Mouse (Mus musculus): ENCODE results near the gene Sh3d19. TPM values are rescaled to one million over a fixed set of nuclear protein-coding genes. Genes with fewer than 3 reads are reported as not detected.
A peak's percentile ranks its signal among the peaks of the same experiment; 100 is the strongest.
"Not testable (repeated sequence)": the region's sequence is repeated elsewhere in the genome, so short reads cannot be mapped to it uniquely, and the experiment has no call there.

Gene Sh3d19
- polyA plus RNA-seq, 1 experiment from 2014 or later, result 13.9 TPM

- Histone ChIP-seq H3K4me3 (no peak overlapping the region), H3K9ac (no peak overlapping the region), H3K36me3 (no peaks in the 10 kb centered on the region), H3K4me1 (peaks cover 2% of the 10 kb centered on the region; the same call in 1 of the 2 replicates), H3K4me2 (replicated peaks) (no peak overlapping the region), H3K27me3 (no peaks in the 10 kb centered on the region), H3K9me3 (replicated peaks) (no peaks in the 10 kb centered on the region), H3K27ac (no peak overlapping the region)
- WGBS, result 94% methylated on average over 8 of the region's 8 CpGs
- no peak for ATAC-seq (ENCODE audit: low FRiP score)
These were observed 112.1 kb downstream of the Sh3d19 start for GRCm38 (mm10) chr3:86083051-86083450.

- ATAC-seq (ENCODE audit: low FRiP score), result no peak
- WGBS, result 87% methylated on average over 19 of the region's 19 CpGs
- no peaks in the 10 kb centered on the region for H3K9me3 ChIP-seq (replicated peaks)
These were observed 114.1 kb downstream of the Sh3d19 start for GRCm38 (mm10) chr3:86085001-86085400.

DNA sequence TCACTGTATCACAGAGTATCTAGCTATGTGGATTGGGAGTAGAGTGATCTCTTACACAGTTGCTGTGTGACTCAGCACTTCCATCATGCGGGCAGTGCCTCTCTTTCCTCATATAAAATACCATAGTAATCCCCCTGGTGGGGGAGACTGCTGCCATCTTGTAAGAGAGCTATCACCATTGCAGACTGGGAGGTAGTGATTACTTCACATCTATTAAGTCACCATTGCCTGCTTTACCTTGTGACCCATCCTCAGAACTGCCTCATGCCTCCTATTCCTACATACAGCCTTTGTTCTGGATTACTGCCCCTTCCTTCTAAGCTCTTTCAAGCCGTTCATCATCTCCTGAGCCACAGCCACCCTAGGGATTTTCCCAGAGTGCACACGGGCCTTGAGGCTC lies 117.0 kb downstream of the Sh3d19 start:
- no peak for ATAC-seq (ENCODE audit: low FRiP score)
- H3K4me3 ChIP-seq, result no peak overlapping the region
- no peaks in the 10 kb centered on the region for H3K27me3 ChIP-seq
- H3K9me3 ChIP-seq (replicated peaks), result no peaks in the 10 kb centered on the region
- H3K36me3 ChIP-seq, result no peaks in the 10 kb centered on the region
- H3K27ac ChIP-seq, result no peak overlapping the region
- H3K4me1 ChIP-seq, result peaks cover 7% of the 10 kb centered on the region; the same call in 1 of the 2 replicates
- WGBS, result 62% methylated on average over 3 of the region's 3 CpGs
- no peak overlapping the region for H3K9ac ChIP-seq
- H3K4me2 ChIP-seq (replicated peaks), result no peak overlapping the region

More at GRCm38 (mm10) chr3:86085001-86085400, 114.1 kb downstream of the Sh3d19 start:
- no peak overlapping the region for H3K4me2 ChIP-seq (replicated peaks)
- no peak overlapping the region for H3K27ac ChIP-seq
- no peak overlapping the region for H3K4me3 ChIP-seq
- no peaks in the 10 kb centered on the region for H3K27me3 ChIP-seq
- H3K36me3 ChIP-seq, result no peaks in the 10 kb centered on the region
- H3K4me1 ChIP-seq, result peaks cover 3% of the 10 kb centered on the region; the same call in 1 of the 2 replicates
- no peak overlapping the region for H3K9ac ChIP-seq

DNA sequence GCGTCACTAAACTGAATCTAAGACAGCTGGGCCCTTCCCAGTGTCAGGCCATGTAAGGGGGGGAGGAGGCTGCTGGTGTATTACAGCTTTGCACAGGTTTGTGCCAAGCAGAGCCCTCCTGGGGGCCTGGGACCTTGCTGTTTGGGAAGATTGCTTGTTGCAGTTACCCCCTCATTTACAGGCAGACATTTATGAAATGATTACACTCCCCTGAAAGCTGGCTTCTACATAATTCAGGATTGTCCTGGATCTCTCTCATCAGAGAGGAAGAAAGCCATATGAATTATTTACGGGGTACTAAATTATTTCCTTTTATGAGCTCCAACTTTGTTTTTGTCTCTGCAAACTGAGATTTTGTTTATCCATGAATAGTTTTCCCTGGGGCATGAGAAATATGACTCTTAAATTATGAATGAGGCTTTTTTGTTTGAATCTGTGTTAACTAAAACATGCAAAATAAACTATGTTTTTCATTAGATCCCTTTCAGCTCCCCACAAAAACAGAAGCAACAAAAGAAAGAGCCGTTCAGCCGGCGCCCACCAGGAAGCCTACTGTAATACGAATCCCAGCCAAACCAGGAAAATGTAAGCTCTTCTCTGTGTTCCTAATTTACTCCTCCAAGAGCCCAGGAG lies 122.4 kb downstream of the Sh3d19 start:
- WGBS, result 28% methylated on average over 6 of the region's 6 CpGs
- Histone ChIP-seq H3K4me3 (no peak overlapping the region), H3K4me2 (replicated peaks) (0 out of 2 replicates have a peak overlapping the region, but pooled peaks have one; percentile 6), H3K27ac (peak overlapping the region; percentile 62; the same call in 1 of the 2 replicates), H3K27me3 (no peaks in the 10 kb centered on the region), H3K4me1 (peaks cover 11% of the 10 kb centered on the region; the same call in 1 of the 2 replicates), H3K36me3 (no peaks in the 10 kb centered on the region), H3K9ac (no peak overlapping the region), H3K9me3 (replicated peaks) (no peaks in the 10 kb centered on the region)
- no peak for ATAC-seq (ENCODE audit: low FRiP score)

DNA sequence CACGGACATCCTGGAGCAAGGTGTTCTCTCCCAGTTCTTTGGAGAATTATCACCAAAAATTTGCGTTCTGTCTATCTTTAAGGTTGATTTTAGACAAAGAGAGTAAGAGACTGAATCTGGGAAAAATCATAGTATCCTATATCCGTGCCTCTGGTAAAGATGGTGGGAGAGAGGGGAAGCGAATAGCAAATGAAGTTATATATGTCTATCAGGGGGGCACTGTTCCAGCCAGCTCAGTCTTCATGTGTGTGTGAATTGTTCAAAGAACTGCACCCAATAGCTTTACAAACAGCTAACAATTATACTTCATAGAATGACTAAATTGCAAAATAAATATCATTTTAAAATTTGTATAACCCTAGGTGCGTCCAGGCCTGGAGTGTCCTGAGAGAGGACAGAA lies 123.0 kb downstream of the Sh3d19 start:
- no peak overlapping the region for H3K9ac ChIP-seq
- no peaks in the 10 kb centered on the region for H3K36me3 ChIP-seq
- peak overlapping the region; percentile 18 for H3K27ac ChIP-seq
- H3K9me3 ChIP-seq (replicated peaks), result no peaks in the 10 kb centered on the region
- H3K27me3 ChIP-seq, result no peaks in the 10 kb centered on the region
- H3K4me2 ChIP-seq (replicated peaks), result 0 out of 2 replicates have a peak overlapping the region, but pooled peaks have one; percentile 6
- ATAC-seq (ENCODE audit: low FRiP score), result no peak
- no peak overlapping the region for H3K4me3 ChIP-seq
- whole genome bisulfite sequencing, result 73% methylated on average over 5 of the region's 5 CpGs
- peaks cover 11% of the 10 kb centered on the region; the same call in 1 of the 2 replicates for H3K4me1 ChIP-seq

- WGBS, result 89% methylated on average over 6 of the region's 6 CpGs
- Histone ChIP-seq H3K4me2 (replicated peaks) (no peak overlapping the region), H3K9ac (no peak overlapping the region), H3K9me3 (replicated peaks) (no peaks in the 10 kb centered on the region), H3K4me1 (no peaks in the 10 kb centered on the region), H3K27ac (no peak overlapping the region), H3K4me3 (no peak overlapping the region), H3K27me3 (no peaks in the 10 kb centered on the region), H3K36me3 (no peaks in the 10 kb centered on the region)
- no peak for ATAC-seq (ENCODE audit: low FRiP score)
These were observed 131.0 kb downstream of the Sh3d19 start for GRCm38 (mm10) chr3:86101956-86102355.

- no peaks in the 10 kb centered on the region for H3K4me1 ChIP-seq
- H3K9me3 ChIP-seq (replicated peaks), result no peaks in the 10 kb centered on the region
- whole genome bisulfite sequencing, result 89% methylated on average over 14 of the region's 18 CpGs
- no peak overlapping the region for H3K27ac ChIP-seq
- H3K36me3 ChIP-seq, result no peaks in the 10 kb centered on the region
- no peak for ATAC-seq (ENCODE audit: low FRiP score)
- H3K27me3 ChIP-seq, result no peaks in the 10 kb centered on the region
- no peak overlapping the region for H3K4me3 ChIP-seq
- H3K4me2 ChIP-seq (replicated peaks), result no peak overlapping the region
- no peak overlapping the region for H3K9ac ChIP-seq
These were observed 132.8 kb downstream of the Sh3d19 start for GRCm38 (mm10) chr3:86103449-86104291.

DNA sequence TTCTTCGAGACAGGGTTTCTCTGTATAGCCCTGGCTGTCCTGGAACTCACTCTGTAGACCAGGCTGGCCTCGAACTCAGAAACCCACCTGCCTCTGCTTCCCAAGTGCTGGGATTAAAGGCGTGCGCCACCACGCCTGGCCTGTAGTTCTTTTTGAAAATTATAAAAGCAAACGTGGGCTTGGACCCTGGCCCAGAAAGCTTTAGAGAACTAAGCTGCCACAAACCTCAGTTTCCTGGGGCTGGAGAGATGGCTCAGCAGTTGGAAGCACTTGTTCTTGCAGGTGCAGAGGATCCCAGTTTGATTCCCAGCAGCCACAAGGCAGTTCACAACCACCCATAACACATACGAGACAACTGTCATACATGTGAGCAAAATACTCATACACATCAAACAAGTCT lies 133.5 kb downstream of the Sh3d19 start:
- WGBS, result 90% methylated on average over 7 of the region's 7 CpGs
- not testable (repeated sequence) for H3K4me1 ChIP-seq; ATAC-seq (ENCODE audit: low FRiP score); H3K4me2 ChIP-seq (replicated peaks); H3K27me3 ChIP-seq; H3K9ac ChIP-seq; H3K27ac ChIP-seq; H3K36me3 ChIP-seq; H3K9me3 ChIP-seq (replicated peaks); H3K4me3 ChIP-seq

- Histone ChIP-seq H3K27me3 (no peaks in the 10 kb centered on the region), H3K9ac (no peak overlapping the region), H3K4me3 (no peak overlapping the region), H3K36me3 (no peaks in the 10 kb centered on the region), H3K9me3 (replicated peaks) (no peaks in the 10 kb centered on the region), H3K4me2 (replicated peaks) (no peak overlapping the region), H3K27ac (no peak overlapping the region), H3K4me1 (no peaks in the 10 kb centered on the region)
- 91% methylated on average over 4 of the region's 4 CpGs for WGBS
- ATAC-seq (ENCODE audit: low FRiP score), result no peak
These were observed 134.0 kb downstream of the Sh3d19 start for GRCm38 (mm10) chr3:86104909-86105308.

DNA sequence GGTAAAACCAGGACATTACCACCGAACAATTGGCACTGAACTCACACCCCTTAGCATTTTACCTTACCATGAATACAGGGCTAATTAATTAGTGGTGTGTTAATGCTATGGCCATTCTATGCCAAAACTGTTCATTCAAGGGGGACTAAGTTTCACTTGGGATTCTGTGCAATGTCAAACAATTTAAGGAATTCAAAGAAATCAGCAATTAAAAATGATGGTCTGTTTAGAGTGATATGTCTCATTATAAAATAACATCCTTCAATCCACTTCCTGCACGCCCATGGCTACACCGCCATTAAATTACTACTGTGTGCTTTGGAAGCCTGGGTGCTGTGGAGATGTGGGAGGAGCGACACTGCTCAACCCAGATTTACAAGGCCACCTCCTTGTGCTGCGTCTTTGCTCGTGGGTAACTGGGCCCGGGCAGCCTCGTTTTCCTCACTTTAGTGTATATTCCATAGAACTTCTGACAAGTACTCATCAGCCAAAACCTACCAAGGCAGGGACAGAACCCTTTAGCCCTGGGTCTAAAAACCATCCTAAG lies 135.2 kb downstream of the Sh3d19 start:
- Histone ChIP-seq H3K4me3 (no peak overlapping the region), H3K4me2 (replicated peaks) (no peak overlapping the region), H3K9ac (no peak overlapping the region), H3K27ac (no peak overlapping the region), H3K4me1 (no peaks in the 10 kb centered on the region), H3K36me3 (no peaks in the 10 kb centered on the region), H3K27me3 (no peaks in the 10 kb centered on the region), H3K9me3 (replicated peaks) (no peaks in the 10 kb centered on the region)
- ATAC-seq (ENCODE audit: low FRiP score), result no peak
- WGBS, result 96% methylated on average over 8 of the region's 8 CpGs

DNA sequence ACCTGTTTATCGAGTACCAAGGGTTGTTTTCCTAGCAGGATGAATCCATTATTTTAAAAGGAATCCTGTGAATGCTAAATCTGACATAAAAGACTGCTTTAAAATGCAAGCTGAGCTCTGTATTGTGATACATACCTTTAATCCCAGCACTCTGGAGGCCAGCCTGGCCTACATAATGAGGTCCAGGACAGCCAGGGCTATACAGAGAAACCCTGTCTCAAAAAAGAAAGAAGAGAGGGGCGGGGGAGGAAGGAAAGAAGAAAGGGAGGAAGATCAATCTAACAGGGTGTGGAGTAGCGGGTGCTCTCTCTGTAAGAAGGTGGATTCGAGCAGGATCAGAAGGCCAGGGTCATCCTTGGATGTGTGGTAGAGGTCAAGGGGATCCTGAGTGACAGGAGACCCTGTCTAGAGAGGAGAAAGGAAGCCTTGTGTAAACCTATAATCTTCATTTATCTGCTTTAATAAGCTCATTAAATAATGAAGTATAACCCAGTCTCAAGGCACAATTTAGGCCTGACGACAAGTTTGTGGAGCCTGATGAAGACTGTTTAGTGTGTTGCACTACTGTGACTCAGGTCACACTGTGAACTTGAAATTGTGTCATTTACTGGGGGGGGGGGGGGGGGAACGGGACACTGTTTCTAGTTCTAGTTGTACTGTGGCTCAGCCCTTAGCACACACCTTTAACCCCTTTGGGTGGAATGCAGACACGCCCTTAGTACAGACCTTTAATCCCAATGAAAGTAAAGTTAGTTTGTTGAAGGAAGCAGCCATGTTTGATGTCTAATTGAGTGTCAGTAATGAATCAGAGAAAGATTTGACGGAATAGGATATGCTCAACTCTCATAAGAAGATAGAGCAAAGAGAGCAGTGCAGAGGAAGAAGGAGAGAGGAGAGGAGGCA lies 137.0 kb downstream of the Sh3d19 start:
- H3K4me3 ChIP-seq, result no peak overlapping the region
- no peaks in the 10 kb centered on the region for H3K27me3 ChIP-seq
- H3K9ac ChIP-seq, result no peak overlapping the region
- H3K27ac ChIP-seq, result no peak overlapping the region
- no peaks in the 10 kb centered on the region for H3K36me3 ChIP-seq
- WGBS, result 63% methylated on average over 8 of the region's 8 CpGs
- H3K4me1 ChIP-seq, result no peaks in the 10 kb centered on the region
- no peak for ATAC-seq (ENCODE audit: low FRiP score)
- H3K4me2 ChIP-seq (replicated peaks), result no peak overlapping the region
- H3K9me3 ChIP-seq (replicated peaks), result no peaks in the 10 kb centered on the region

- Histone ChIP-seq H3K4me2 (replicated peaks) (no peak overlapping the region), H3K4me1 (no peaks in the 10 kb centered on the region), H3K27ac (no peak overlapping the region), H3K27me3 (no peaks in the 10 kb centered on the region), H3K36me3 (no peaks in the 10 kb centered on the region), H3K9me3 (replicated peaks) (no peaks in the 10 kb centered on the region), H3K4me3 (no peak overlapping the region), H3K9ac (no peak overlapping the region)
- 91% methylated on average over 4 of the region's 4 CpGs for WGBS
- no peak for ATAC-seq (ENCODE audit: low FRiP score)
These were observed 137.7 kb downstream of the Sh3d19 start for GRCm38 (mm10) chr3:86108576-86108975.
